Mouse (Mus musculus) embryo, embryonic 10.5 days (tissue): Measurements from ENCODE around the gene Cdc42bpg.
"Not testable (repeated sequence)": the region's sequence is repeated elsewhere in the genome, so short reads cannot be mapped to it uniquely, and the experiment has no call there.

Source experiments
- DNase-seq: peaks from one replicate; pipeline ENCODE4 v3.0.0-alpha.2; 2015; ENCODE audit warnings: low spot score

The Cdc42bpg gene

GRCm38 (mm10) chr19:6276426-6277421 lies 29.5 kb upstream of the Cdc42bpg start, which contains the start of gene Ehd1:
Gene Ehd1 (plus strand): TSS chr19:6276725.
- peak; percentile 99 for DNase-seq

- peak; percentile 69 for DNase-seq
Observed at GRCm38 (mm10) chr19:6277661-6278438, 28.4 kb upstream of the Cdc42bpg start.

- peak; percentile 16 for DNase-seq
Observed at GRCm38 (mm10) chr19:6278439-6279073, 27.7 kb upstream of the Cdc42bpg start.

GRCm38 (mm10) chr19:6279481-6280144 lies 26.6 kb upstream of the Cdc42bpg start:
- DNase-seq, result no peak

- no peak for DNase-seq
Observed at GRCm38 (mm10) chr19:6280554-6280953, 25.7 kb upstream of the Cdc42bpg start.

- no peak for DNase-seq
Observed at GRCm38 (mm10) chr19:6281122-6282020, 24.9 kb upstream of the Cdc42bpg start.

- DNase-seq, result no peak
Observed at GRCm38 (mm10) chr19:6283001-6283400, 23.3 kb upstream of the Cdc42bpg start.

GRCm38 (mm10) chr19:6284502-6284901 lies 21.8 kb upstream of the Cdc42bpg start:
- DNase-seq, result no peak

- DNase-seq, result no peak
Observed at GRCm38 (mm10) chr19:6285226-6285625, 21.0 kb upstream of the Cdc42bpg start.

GRCm38 (mm10) chr19:6285632-6286433 lies 20.4 kb upstream of the Cdc42bpg start:
- DNase-seq, result no peak

- no peak for DNase-seq
Observed at GRCm38 (mm10) chr19:6286434-6287401, 19.5 kb upstream of the Cdc42bpg start.

- no peak for DNase-seq
Observed at GRCm38 (mm10) chr19:6288236-6288894, 17.9 kb upstream of the Cdc42bpg start.

- DNase-seq, result no peak
Observed at GRCm38 (mm10) chr19:6289696-6290238, 16.5 kb upstream of the Cdc42bpg start.

- not testable (repeated sequence) for DNase-seq
Observed at GRCm38 (mm10) chr19:6290720-6291116, 15.5 kb upstream of the Cdc42bpg start.

GRCm38 (mm10) chr19:6291117-6291781 lies 15.0 kb upstream of the Cdc42bpg start:
- DNase-seq, result no peak

- no peak for DNase-seq
Observed at GRCm38 (mm10) chr19:6292262-6292661, 14.0 kb upstream of the Cdc42bpg start.

GRCm38 (mm10) chr19:6294301-6294700 lies 12.0 kb upstream of the Cdc42bpg start:
- no peak for DNase-seq
